12 mouse cellular contexts compared by ENCODE assay signal in the genomic region with DNA sequence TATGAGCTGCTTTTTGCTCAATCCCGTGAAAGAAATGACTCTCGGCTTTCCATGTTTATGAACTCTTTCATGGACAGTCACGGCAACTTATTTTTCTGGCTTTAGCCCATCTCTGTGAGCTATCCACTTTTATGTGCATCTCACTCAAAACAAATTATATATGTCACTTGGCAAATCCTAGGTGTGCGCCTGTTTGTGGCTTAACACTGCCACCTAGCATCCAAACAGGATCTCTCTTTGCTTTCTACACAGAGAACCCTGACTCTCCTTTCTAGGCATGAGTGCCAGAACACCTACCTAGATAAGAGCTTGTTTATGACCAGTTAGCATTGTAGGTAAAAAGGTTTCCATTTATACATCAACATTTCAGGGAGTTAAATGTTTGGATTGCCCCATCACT.
DNase-seq lines count a peak whose midpoint lies in the region; ATAC-seq and TF ChIP-seq lines count a peak whose summit lies in the region.
"Had no signal": no experiment of that assay in that cellular context is flagged by ENCODE, and none has a peak within 500 bp of the region (broad histone marks: within the 10 kb centered on the region; RNA-seq: fewer than 3 reads in every experiment).

No protein-coding gene starts in this region.

- TF ChIP-seq CTCF in lung, postnatal 0 days (IDR thresholded peaks at IDR 0.05): peak; percentile 15; the same call in 1 of the 2 replicates

- H3K36me3 ChIP-seq in forebrain, embryonic 15.5 days: no peaks in the 10 kb centered on the region
- H3K36me3 ChIP-seq in forebrain, embryonic 16.5 days (ENCODE audit: control insufficient read depth, insufficient read depth): no peaks in the 10 kb centered on the region
- H3K36me3 ChIP-seq in lung, postnatal 0 days (ENCODE audit: insufficient read depth, low read length): no peaks in the 10 kb centered on the region
- H3K36me3 ChIP-seq: embryonic facial prominence, embryonic 12.5 days; midbrain, embryonic 12.5 days had no signal

- 68% methylated on average over 4 of the region's 4 CpGs for WGBS in forebrain, embryonic 15.5 days
- WGBS in forebrain, embryonic 16.5 days: 60% methylated on average over 4 of the region's 4 CpGs
- WGBS in lung, postnatal 0 days: 67% methylated on average over 4 of the region's 4 CpGs

- H3K4me3 ChIP-seq in forebrain, embryonic 15.5 days: no peak overlapping the region
- no peak overlapping the region for H3K4me3 ChIP-seq in forebrain, embryonic 16.5 days (replicated peaks; ENCODE audit: low read length)
- H3K4me3 ChIP-seq in lung, postnatal 0 days (ENCODE audit: low read depth, low read length): no peak overlapping the region
- H3K4me3 ChIP-seq: embryonic facial prominence, embryonic 12.5 days; midbrain, embryonic 12.5 days had no signal

- no peak overlapping the region for H3K9ac ChIP-seq in forebrain, embryonic 15.5 days (replicated peaks)
- no peak overlapping the region for H3K9ac ChIP-seq in forebrain, embryonic 16.5 days (replicated peaks; ENCODE audit: low read depth, low read length)
- H3K9ac ChIP-seq in lung, postnatal 0 days (replicated peaks; ENCODE audit: low read depth): no peak overlapping the region
- H3K9ac ChIP-seq: embryonic facial prominence, embryonic 12.5 days; midbrain, embryonic 12.5 days had no signal

- 0 out of 2 replicates have a peak, but pooled peaks have one; percentile 41 for ATAC-seq in forebrain, embryonic 15.5 days (replicated peaks)
- ATAC-seq in forebrain, embryonic 16.5 days: no peak
- no peak for ATAC-seq in lung, postnatal 0 days
- ATAC-seq: intestine, embryonic 16.5 days had no signal

- no peak overlapping the region for H3K4me2 ChIP-seq in forebrain, embryonic 15.5 days (replicated peaks)
- H3K4me2 ChIP-seq in forebrain, embryonic 16.5 days (ENCODE audit: low read length): no peak overlapping the region
- no peak overlapping the region for H3K4me2 ChIP-seq in lung, postnatal 0 days (replicated peaks; ENCODE audit: low read depth, low read length)
- H3K4me2 ChIP-seq: embryonic facial prominence, embryonic 12.5 days; midbrain, embryonic 12.5 days had no signal

- no peak for TF ChIP-seq EP300 in lung, postnatal 0 days (IDR thresholded peaks at IDR 0.05)

- no peaks in the 10 kb centered on the region for H3K4me1 ChIP-seq in forebrain, embryonic 15.5 days
- no peaks in the 10 kb centered on the region for H3K4me1 ChIP-seq in forebrain, embryonic 16.5 days (replicated peaks; ENCODE audit: control insufficient read depth, insufficient read depth, low read length)
- H3K4me1 ChIP-seq in lung, postnatal 0 days (ENCODE audit: insufficient read depth, low read depth, low read length): no peaks in the 10 kb centered on the region
- H3K4me1 ChIP-seq: embryonic facial prominence, embryonic 12.5 days; midbrain, embryonic 12.5 days had no signal

- no peaks in the 10 kb centered on the region for H3K9me3 ChIP-seq in forebrain, embryonic 15.5 days
- no peaks in the 10 kb centered on the region for H3K9me3 ChIP-seq in forebrain, embryonic 16.5 days (ENCODE audit: control insufficient read depth, low read length)
- no peaks in the 10 kb centered on the region for H3K9me3 ChIP-seq in lung, postnatal 0 days (ENCODE audit: low read length)
- H3K9me3 ChIP-seq: embryonic facial prominence, embryonic 12.5 days; midbrain, embryonic 12.5 days had no signal

- no peak for DNase-seq in lung, postnatal 0 days (ENCODE audit: low spot score)
- no peak for DNase-seq in lung, postnatal 14 days
- peak; percentile 25 for DNase-seq in embryo, embryonic 11 days
- DNase-seq in right cerebral cortex, postnatal 14 days: peak; percentile 6
- DNase-seq in T-cell, adult 2 months (ENCODE audit: low spot score): no peak
- no peak for DNase-seq in natural killer cell, adult 2 months (ENCODE audit: low spot score in 2 of 2)
- DNase-seq: heart, adult 11 months had no signal

- H3K27ac ChIP-seq in forebrain, embryonic 15.5 days (replicated peaks): no peak overlapping the region
- H3K27ac ChIP-seq in forebrain, embryonic 16.5 days (ENCODE audit: low read length): no peak overlapping the region
- H3K27ac ChIP-seq in lung, postnatal 0 days (ENCODE audit: low read length): no peak overlapping the region
- H3K27ac ChIP-seq: embryonic facial prominence, embryonic 12.5 days; midbrain, embryonic 12.5 days had no signal

- H3K27me3 ChIP-seq in forebrain, embryonic 15.5 days: no peaks in the 10 kb centered on the region
- no peaks in the 10 kb centered on the region for H3K27me3 ChIP-seq in forebrain, embryonic 16.5 days (replicated peaks; ENCODE audit: control insufficient read depth, insufficient read depth, low read length)
- no peaks in the 10 kb centered on the region for H3K27me3 ChIP-seq in lung, postnatal 0 days (replicated peaks; ENCODE audit: insufficient read depth, low read length)
- H3K27me3 ChIP-seq: embryonic facial prominence, embryonic 12.5 days; midbrain, embryonic 12.5 days had no signal

Comparison
In these comparisons a context has a peak if more than half of its experiments do, and no peak if none do; other contexts are left out.
1. DNase-seq: peak in embryo, embryonic 11 days (single experiment) and right cerebral cortex, postnatal 14 days (single experiment); none in lung, postnatal 0 days (single experiment), lung, postnatal 14 days (single experiment), T-cell, adult 2 months (single experiment) and natural killer cell, adult 2 months (0 of 2).